Mouse (Mus musculus) lung, postnatal 0 days (tissue): ENCODE data around the gene Kpna1. TPM values are rescaled to one million over a fixed set of nuclear protein-coding genes. Genes with fewer than 3 reads are reported as not detected.
"Not testable (repeated sequence)": the region's sequence is repeated elsewhere in the genome, so short reads cannot be mapped to it uniquely, and the experiment has no call there.

ENCODE experiments used
- ATAC-seq: fragments of 200-750 bp; cut with Nextera tagmentation; 2 replicates; pipeline ENCODE4 v1.8.0; 2017; ENCODE audit warnings: moderate library complexity
- DNase-seq: peaks from one replicate; pipeline ENCODE4 v3.0.0-alpha.2; 2016; ENCODE audit warnings: low spot score
- H3K27ac ChIP-seq: fragments of 300-500 bp; sonication (generic); 2 replicates; pipeline ENCODE4 v1.5.1; 2014; ENCODE audit warnings: antibody characterized with exemption, mild to moderate bottlenecking, low read length, mixed read lengths
- H3K27me3 ChIP-seq: fragments of 300-500 bp; sonication (generic); replicated peaks from 2 replicates; pipeline ENCODE4 v1.6.1; 2014; ENCODE audit warnings: low read length, mixed read lengths; ENCODE audit not compliant: insufficient read depth
- H3K36me3 ChIP-seq: fragments of 300-500 bp; sonication (generic); 2 replicates; pipeline ENCODE4 v1.6.1; 2014; ENCODE audit warnings: low read length, mixed read lengths; ENCODE audit not compliant: insufficient read depth
- H3K4me1 ChIP-seq: fragments of 300-500 bp; sonication (generic); 2 replicates; pipeline ENCODE4 v1.6.1; 2014; ENCODE audit warnings: antibody characterized with exemption, low read depth, low read length, mixed read lengths; ENCODE audit not compliant: insufficient read depth
- H3K4me2 ChIP-seq: fragments of 300-500 bp; sonication (generic); replicated peaks from 2 replicates; pipeline ENCODE4 v1.6.1; 2014; ENCODE audit warnings: low read depth, mild to moderate bottlenecking, low read length, moderate library complexity, mixed read lengths
- H3K4me3 ChIP-seq: fragments of 300-500 bp; sonication (generic); 2 replicates; pipeline ENCODE4 v1.5.1; 2014; ENCODE audit warnings: low read depth, low read length
- H3K9ac ChIP-seq: fragments of 300-500 bp; sonication (generic); replicated peaks from 2 replicates; pipeline ENCODE4 v1.6.1; 2014; ENCODE audit warnings: low read depth, mild to moderate bottlenecking
- H3K9me3 ChIP-seq: fragments of 300-500 bp; sonication (generic); 2 replicates; pipeline ENCODE4 v1.6.1; 2016; ENCODE audit warnings: low read length, mixed read lengths
- CTCF ChIP-seq: IDR thresholded peaks from 2 replicates; pipeline ENCODE4 v1.5.1; 2016; ENCODE audit warnings: antibody characterized with exemption, mild to moderate bottlenecking
- EP300 ChIP-seq: IDR thresholded peaks from 2 replicates; pipeline ENCODE4 v1.6.1; 2016; ENCODE audit warnings: antibody characterized with exemption, mild to moderate bottlenecking, control low read depth
- WGBS: fragments of 180-500 bp; shearing (Covaris S2); extraction: QIAGEN DNeasy Blood & Tissue Kit; methylation state at CpG from one replicate; pipeline ENCODE4 v1.1.7; 2014; 5-methylcytosine and 5-hydroxymethylcytosine counted together
- polyA plus RNA-seq: library from polyadenylated mRNA; unstranded; fragments of >200 nt; fragmentation: Nextera tagmentation; extraction: Ambion mirVana; gene quantifications from 2 replicates; pipeline ENCODE4 v1.2.1, GENCODE M21; 2015

Gene Kpna1
- polyA plus RNA-seq, result 16.7 and 19.0 TPM in 2 replicates

GRCm38 (mm10) chr16:35978450-35978849 is at the start of gene Kpna1:
TSS of gene Kpna1 (plus strand) at chr16:35978750.
- H3K4me2 ChIP-seq, H3K9me3 ChIP-seq, H3K27ac ChIP-seq, DNase-seq, H3K4me1 ChIP-seq, ATAC-seq, H3K4me3 ChIP-seq, H3K27me3 ChIP-seq, H3K36me3 ChIP-seq, H3K9ac ChIP-seq: not testable (repeated sequence)
- WGBS, result 100% methylated on average over 1 of the region's 1 CpGs

DNA sequence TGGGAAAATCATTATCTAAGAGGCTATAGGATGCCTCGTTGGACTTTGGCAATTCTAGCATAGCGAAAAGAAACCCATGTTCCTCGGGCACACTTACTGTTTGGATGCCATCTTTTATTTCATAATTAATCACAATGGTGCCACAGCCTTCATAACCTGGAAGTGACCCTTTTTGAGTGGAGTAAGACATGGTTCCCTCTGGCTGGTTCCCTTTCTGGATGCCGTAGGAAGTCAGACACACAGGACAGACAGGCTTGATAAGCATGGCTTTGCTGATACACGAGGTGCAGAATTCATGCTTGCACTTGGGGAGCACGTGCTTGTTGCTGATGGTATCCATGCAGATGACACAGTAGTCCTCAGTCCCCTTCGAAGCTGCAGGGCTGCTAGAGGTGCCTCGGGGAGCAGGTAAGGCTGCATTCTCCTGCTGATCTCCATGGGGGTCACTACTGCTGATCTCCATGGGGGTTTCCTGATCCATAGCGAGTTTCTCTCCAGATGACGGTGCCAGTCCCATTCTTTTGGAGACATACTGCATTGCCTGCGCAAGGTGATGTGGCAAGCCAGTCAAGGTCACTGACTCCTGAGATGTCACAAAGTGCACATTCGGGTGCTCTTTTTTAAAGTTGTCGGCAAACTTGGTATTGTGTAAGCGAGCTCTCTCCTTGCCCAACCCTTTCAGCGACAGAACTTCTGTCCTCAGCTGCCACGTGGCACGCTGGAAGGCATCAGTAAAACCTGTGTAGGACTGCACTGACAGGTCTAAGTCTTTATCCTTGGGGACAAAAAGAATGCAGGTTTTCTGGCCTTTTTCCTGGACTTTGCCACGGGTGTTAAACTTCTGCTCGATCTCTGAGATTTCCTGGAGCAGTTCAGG is 46.1 kb upstream of the Kpna1 start:
- WGBS, result 79% methylated on average over 19 of the region's 19 CpGs
- no peak overlapping the region for H3K4me3 ChIP-seq
- 0 out of 2 replicates have a peak, but pooled peaks cover 3% of the 10 kb centered on the region for H3K36me3 ChIP-seq
- no peak for TF ChIP-seq EP300
- TF ChIP-seq CTCF, result no peak
- no peaks in the 10 kb centered on the region for H3K27me3 ChIP-seq
- ATAC-seq (no peak), DNase-seq (no peak)
- no peak overlapping the region for H3K9ac ChIP-seq
- H3K4me1 ChIP-seq, result no peaks in the 10 kb centered on the region
- H3K4me2 ChIP-seq, result no peak overlapping the region
- no peak overlapping the region for H3K27ac ChIP-seq
- no peaks in the 10 kb centered on the region for H3K9me3 ChIP-seq

DNA sequence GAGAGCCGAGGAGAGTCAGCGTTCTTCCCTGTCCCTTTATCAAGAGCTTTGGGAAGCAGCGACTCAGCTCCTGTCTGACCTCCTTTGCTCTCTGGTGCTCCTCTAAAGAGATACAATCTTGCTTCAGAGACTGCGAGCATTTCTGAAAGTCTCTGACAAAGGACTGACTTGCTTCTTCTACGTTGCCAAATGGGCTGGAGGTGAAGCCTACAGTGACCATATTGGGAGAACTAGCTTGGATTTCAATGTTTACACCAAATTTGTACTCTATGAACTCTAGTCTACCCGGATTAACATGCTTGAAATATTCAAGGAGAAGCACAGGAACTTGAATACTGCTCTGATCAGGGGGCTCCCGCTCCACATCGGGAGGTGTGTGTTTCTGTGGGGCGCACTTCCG is 45.4 kb upstream of the Kpna1 start:
- 68% methylated on average over 10 of the region's 10 CpGs for WGBS
- Histone ChIP-seq H3K4me2 (no peak overlapping the region), H3K4me1 (no peaks in the 10 kb centered on the region), H3K27me3 (no peaks in the 10 kb centered on the region), H3K4me3 (no peak overlapping the region), H3K9ac (no peak overlapping the region), H3K27ac (no peak overlapping the region), H3K36me3 (0 out of 2 replicates have a peak, but pooled peaks cover 3% of the 10 kb centered on the region), H3K9me3 (no peaks in the 10 kb centered on the region)
- no peak for DNase-seq
- no peak for ATAC-seq
- TF ChIP-seq CTCF (no peak), EP300 (no peak)

- no peaks in the 10 kb centered on the region for H3K27me3 ChIP-seq
- H3K27ac ChIP-seq, result peak within 1 kb of the TSS; percentile 84
- peak within 1 kb of the TSS; percentile 73 for H3K9ac ChIP-seq
- H3K4me1 ChIP-seq, result no peaks in the 10 kb centered on the region
- DNase-seq, result peak; percentile 85
- TF ChIP-seq EP300, result no peak
- no peaks in the 10 kb centered on the region for H3K9me3 ChIP-seq
- peak; percentile 71 for ATAC-seq
- H3K4me2 ChIP-seq, result peak within 1 kb of the TSS; percentile 80
- WGBS, result 2% methylated on average over 52 of the region's 52 CpGs
- H3K4me3 ChIP-seq, result peak within 1 kb of the TSS; percentile 67
- H3K36me3 ChIP-seq, result peaks cover 2% of the 10 kb centered on the region; the same call in 1 of the 2 replicates
Measured at GRCm38 (mm10) chr16:35938211-35939151, 40.1 kb upstream of the Kpna1 start, which contains the start of the genes Parp9 and Dtx3l. TSS of gene Parp9 (plus strand) at chr16:35938470. TSS of gene Dtx3l (minus strand) at chr16:35939151.

DNA sequence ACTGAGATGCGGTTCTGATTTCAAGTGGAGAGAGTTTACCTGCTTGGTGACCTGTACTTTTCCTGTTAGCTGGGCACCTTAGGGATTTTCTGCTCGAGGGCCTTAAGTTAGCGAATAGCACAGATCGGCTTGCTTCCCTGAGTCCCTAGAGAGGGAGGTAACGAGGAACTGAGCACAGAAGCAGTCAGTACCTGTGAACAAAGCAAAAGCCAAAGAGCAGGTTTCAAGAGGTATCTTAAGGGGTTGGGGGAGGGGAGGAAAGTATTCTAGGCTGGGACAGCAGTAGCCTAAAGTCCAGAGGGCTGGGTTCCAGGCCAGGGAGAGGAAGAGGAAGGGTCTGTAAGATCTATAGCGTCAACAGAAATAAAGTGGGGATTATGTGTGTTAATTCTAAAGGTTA is 39.3 kb upstream of the Kpna1 start:
- H3K27ac ChIP-seq, result peak overlapping the region; percentile 84
- H3K27me3 ChIP-seq, result no peaks in the 10 kb centered on the region
- TF ChIP-seq EP300 (no peak), CTCF (no peak)
- DNase-seq (peak; percentile 73), ATAC-seq (peak; percentile 67)
- no peaks in the 10 kb centered on the region for H3K9me3 ChIP-seq
- peak overlapping the region; percentile 80 for H3K4me2 ChIP-seq
- peaks cover 4% of the 10 kb centered on the region; the same call in 1 of the 2 replicates for H3K36me3 ChIP-seq
- WGBS, result 4% methylated on average over 6 of the region's 6 CpGs
- no peaks in the 10 kb centered on the region for H3K4me1 ChIP-seq
- H3K9ac ChIP-seq, result peak overlapping the region; percentile 73
- H3K4me3 ChIP-seq, result peak overlapping the region; percentile 67

DNA sequence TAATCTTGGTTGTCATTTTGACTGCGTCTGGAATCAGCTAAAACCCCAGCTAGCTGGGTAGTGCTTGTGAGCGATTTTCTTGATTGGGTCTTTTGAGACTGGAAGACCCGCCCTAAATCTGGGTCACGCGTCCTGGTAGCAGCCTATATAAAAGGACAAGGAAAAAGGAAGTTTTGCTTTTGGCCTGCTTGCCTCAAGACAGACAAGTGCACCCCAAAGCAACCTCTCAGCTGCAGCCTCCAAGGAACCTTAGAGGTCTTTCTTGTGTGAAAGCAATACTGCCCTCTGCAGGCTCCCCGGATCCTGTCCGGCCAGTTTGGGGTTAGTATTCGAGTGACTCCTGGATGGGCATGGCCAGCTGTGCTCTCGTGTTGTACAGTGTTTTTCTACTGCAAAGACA is 38.9 kb upstream of the Kpna1 start:
- H3K9ac ChIP-seq, result peak overlapping the region; percentile 73; the same call in 1 of the 2 replicates
- H3K4me3 ChIP-seq, result peak overlapping the region; percentile 67
- ATAC-seq (peak; percentile 89), DNase-seq (peak; percentile 95)
- H3K4me2 ChIP-seq, result peak overlapping the region; percentile 80
- no peaks in the 10 kb centered on the region for H3K27me3 ChIP-seq
- TF ChIP-seq CTCF, result peak; percentile 81
- no peak for TF ChIP-seq EP300
- no peaks in the 10 kb centered on the region for H3K4me1 ChIP-seq
- H3K27ac ChIP-seq, result peak overlapping the region; percentile 84
- H3K9me3 ChIP-seq, result no peaks in the 10 kb centered on the region
- H3K36me3 ChIP-seq, result peaks cover 4% of the 10 kb centered on the region; the same call in 1 of the 2 replicates
- 6% methylated on average over 9 of the region's 9 CpGs for WGBS
